Mouse (Mus musculus) retina, adult 2 months (tissue): Measurements from ENCODE around the gene Rab11fip3.
"Not testable (repeated sequence)": the region's sequence is repeated elsewhere in the genome, so short reads cannot be mapped to it uniquely, and the experiment has no call there.

Experiments
- DNase-seq: peaks from one replicate; pipeline ENCODE4 v3.0.0-alpha.2; 2012; ENCODE audit warnings: low read depth, low spot score

The Rab11fip3 gene

DNA sequence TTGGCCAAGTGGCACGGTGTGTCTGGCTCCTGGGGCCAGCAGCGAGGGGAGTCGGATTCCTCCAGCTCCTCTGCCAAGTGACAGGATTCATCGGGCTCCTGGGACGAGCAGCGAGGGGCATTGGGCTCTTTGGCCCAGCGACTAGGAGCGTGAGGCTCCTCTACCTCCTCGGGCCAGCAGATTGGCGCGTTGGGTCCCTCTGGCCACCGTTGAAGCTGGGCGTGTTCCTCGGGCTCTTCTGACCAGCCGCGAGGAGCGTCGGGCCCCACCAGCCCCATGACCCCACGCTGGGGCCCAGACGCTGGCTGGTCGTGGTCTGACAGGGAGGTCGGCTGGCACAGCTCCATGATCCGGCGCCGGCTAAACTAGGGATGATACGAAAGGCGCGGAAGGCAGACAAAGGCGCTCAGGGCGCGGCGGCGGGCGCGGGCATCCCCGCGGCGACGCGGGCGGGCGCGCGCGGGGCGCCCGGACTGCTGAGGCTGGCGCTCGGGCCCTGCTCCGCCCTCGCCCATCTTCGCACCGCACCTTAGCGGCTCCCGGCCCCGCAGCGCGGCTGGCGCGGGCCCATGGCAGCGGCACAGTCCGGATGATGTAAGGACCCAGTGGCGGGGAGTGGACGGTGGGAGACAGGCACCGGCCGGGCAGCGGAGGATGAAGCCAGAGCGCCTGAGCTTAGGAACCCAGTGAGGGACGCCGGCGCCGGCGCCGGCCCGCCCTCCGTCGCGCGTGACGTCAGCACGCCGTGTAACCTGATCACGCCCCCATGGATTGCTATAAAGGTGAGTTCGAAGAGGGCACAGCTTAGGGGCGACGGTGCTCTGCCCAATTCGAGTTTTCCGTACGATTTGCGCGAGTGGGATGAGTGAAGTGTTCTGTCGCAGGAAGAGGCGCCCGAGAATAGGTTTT, at the start of gene Rab11fip3:
Gene Rab11fip3 (minus strand): TSS at position 725 of the 909 bp plus-strand sequence.
- DNase-seq = peak; percentile 87

DNA sequence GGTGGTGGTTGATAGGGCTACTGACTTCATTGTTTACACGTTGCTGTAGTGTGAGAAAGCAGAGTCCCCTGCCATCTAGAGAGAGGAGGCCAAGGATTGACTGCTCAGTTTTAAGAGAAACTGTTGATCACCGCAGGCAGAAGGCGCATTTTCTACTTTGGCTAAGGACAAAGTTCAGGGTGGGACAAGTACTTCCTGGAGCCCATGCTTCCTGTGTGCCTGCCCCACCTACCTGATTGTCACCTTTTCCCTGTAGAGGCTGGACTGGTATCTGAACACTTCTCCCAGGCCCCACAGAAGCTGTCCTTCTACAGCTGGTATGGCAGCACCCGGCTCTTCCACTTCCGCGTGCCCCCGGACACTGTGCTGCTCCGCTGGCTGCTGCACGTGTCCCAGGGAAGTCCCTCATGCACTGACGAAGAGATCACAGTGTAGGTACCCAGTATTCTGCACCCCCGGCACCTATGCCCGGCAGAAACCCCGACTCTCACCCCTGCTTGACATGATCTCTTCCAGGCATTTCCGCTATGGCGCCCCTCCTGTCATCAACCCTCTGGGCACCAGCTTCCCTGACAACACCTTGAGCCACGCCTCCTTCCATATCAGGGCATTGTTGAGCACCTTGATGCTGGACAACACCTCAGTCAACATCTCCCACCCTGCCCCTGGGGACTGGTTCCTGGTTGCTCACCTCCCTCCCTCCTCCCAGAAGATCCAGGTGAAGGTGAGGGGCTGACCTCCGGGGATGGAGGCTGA, 47.3 kb upstream of the Rab11fip3 start:
- DNase-seq = no peak

DNA sequence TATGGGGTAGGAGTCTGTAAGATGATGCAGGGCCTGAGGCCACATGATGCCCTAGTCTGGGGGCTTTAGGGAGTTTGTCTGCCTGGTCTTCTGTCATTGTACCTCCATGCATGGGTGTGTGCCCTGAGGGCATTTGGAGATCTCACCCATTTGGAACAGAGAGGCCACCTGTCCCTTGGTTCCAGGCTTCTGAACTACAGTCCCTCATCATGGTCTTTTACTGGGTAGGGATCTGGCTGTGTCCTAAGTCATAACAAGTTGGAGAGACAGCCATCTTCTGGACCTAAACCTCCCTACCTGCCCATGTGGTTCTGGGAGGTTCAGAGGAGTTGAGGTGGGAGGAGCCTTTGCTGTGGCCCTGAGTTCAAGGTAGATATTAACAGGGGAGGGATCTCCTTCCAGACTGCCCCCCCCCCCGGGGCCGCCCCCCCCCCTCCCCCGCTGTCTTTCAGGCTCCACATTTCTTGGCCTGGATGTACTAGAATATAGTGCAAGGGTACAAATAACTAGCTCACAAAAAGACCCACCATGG, 46.7 kb upstream of the Rab11fip3 start:
- no peak for DNase-seq

DNA sequence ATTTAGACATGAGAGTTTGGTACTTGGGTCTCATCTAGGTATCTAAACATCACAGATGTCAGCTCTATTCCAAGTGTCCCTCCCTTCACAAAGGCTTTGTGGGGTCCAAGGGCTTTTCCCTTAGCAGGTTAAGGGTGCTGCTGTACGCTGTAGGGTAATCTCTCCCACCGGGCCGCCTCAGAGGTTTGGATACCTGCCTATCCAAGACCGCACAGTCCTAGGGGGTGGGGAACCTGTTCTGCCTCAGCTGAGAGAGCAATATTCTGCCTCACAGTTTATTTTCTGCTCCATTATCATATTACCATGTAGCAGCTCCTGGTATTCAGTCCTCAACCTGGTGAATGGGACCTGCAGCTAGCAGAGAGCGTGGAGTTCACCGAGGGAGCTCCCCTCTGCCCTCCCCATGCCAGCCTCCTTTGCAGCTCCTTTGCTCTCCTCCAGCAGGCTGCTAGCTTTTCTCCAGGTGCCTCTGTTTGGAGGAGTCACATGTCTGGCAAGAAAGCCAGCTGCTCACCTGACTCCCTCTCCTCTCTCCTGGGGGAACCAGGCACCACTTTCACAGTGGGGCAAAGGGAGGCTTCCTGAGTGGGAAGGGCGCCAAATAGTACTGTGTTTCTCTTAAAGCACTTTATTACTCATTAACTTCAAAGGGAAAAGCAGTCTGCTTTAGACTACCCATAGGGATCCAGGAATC, 46.0 kb upstream of the Rab11fip3 start:
- DNase-seq = no peak

DNA sequence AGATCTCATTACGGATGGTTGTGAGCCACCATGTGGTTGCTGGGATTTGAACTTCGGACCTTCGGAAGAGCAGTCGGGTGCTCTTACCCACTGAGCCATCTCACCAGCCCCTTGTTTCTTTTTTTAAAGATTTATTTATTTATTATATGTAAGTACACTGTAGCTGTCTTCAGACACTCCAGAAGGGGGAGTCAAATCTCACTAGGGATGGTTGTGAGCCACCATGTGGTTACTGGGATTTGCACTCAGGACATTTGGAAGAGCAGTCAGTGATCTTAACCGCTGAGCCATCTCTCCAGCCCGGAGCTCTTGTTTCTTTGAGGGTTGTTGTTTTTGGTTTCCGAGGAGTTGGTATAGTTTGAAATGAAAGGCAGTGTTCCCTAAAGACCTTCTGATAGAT, 45.1 kb upstream of the Rab11fip3 start:
- not testable (repeated sequence) for DNase-seq

DNA sequence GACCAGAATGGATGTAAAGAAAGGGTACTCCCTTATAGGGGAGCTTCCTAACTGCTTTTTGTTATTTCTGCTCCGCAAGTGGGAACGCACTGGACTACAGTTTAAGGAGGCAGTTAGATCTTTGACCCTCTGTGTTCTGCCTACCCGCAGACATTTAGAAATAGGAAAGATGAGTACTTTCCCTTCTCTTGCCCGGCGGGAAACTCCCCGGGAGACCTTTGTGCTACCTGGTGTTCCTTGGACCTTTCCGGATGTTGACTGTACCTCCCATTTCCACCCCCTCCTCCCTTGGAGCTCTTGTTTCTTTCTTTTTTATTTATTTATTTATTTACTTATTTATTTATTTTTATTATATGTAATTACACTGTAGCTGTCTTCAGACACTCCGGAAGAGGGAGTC, 44.7 kb upstream of the Rab11fip3 start:
- DNase-seq = no peak

DNA sequence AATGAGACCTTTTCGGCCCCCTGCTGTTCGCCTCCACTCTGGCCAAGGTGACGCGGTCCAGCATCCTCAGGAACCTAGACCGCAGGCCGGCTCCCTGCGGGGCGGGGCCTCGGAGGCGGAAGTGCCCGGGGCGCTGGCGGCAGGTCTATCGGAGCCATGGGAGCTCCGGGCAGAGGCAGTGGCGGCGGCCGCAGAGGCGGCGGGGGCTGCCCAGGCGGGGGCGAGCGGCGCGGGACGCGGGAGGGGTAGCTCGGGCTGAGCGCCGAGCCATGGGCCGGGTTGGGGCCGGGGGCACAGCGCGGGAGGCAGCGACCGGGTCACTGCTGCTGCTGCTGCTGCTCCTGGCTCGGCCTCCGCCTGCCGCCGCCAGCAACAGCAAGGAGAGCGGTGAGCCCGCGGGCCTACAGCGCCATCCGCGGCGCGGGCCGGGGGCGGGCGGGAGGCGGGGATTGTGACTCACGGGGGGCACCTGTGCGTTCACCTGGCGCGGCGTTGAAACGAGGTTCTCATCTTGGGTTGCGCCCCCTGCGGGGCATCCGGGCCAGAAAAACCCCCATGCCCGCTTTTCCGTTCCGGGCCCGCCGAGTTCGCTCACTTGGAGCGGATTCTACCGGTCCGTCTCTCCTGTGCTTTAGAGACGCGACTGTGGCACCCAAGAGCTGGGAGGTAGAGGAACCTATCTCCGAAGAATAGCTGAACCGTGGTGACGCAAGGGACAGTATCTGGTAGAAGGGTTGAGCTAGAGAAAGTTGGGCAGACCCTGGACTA, 44.0 kb upstream of the Rab11fip3 start, which contains the start of gene Tmem8:
Gene Tmem8 (plus strand): TSS at position 119 of the 768 bp plus-strand sequence.
- DNase-seq = no peak

DNA sequence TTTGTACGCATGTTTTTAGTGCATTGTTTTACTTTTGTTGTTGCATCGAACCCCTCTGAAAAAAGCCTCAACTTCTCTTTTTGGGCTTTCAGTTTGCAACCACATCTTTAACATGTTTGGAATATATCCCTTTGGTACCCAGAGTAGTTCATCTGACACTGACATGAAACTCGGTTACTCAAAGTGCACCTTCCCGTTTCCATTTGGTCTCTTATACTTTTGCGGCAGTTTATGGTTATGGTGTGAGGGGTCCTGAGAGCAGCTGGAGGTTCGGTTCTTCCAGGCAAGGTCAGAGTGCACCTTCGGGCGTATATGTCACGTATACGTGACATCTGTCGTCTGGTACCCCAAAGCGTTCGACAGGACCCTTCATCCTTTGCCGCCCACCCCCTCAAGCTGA, 43.4 kb upstream of the Rab11fip3 start:
- DNase-seq = no peak

DNA sequence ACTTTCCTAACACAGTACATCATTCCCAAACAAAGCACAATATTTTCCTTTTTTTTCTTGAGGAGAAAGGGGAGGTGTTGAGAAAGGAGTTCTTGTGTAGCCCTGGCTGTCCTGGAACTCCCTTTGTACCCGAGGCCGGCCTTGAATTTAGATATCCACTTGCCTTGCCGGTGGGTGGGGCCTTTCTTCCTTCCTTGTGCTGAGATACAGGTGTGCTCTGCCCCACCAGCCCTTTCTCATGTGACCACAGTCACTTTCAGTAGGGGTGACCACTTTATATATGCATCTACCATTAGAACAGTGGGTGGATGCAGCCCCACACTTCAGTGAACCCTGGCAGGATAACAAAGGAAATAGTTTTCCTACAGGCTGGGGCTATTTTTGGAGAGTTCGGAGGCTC, 42.4 kb upstream of the Rab11fip3 start:
- DNase-seq = no peak

DNA sequence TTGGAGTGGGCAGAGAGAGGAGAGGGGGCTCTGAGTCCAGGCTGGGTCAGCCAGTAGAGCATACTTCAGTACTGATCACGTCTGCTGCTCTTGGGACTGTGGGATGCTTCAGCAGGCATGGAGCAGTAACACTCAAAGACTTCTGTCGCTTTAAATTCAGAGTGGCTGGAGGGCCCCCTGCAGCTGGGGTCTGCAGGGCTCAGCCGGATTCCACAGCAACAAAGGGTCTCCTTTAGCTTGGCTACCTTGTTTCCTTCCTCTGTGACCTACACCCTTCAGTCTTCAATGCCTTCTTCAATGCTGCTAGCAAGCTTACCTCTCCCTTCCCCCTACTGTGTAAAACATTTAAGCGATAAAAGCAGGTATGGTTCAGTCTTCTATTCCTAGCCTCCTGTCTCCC, 41.7 kb upstream of the Rab11fip3 start:
- no peak for DNase-seq

DNA sequence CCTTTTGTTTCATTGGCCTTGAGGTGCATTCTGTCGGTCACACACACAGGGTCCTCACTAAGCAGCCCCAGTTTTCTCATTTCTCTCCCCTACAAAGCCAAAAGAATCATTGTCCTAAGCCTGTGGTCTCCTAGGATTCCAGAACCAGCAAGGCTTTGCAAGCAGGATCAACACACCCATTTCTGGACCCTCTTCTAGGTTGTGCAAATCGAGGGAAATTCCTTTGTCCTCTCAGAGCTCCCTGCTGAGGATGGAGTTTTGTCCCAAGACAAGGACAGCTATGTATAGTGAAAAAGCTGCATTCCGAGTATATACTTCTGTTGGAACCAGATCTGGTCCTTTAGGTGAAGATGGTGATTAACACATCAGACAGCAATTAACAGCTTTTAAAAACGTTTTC, 40.8 kb upstream of the Rab11fip3 start:
- no peak for DNase-seq

DNA sequence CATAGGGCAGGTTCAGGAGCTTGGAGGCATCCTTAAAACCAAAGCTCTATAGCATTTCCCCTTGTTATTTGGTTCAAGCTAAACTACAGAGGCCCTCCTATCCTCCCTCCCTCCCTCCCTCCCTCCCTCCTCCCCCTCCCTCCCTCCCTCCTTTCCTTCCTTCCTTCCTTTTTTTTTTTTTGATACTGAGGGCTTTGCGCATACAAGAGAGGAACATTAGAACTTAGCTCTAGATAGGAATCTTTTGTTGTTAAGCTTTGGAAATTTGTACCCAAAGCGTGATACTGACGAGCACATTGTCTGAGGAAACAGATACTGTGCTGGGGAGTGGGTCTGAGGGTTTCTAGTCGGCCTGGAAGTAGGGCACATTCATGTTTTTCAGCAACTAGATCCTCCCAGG, 36.3 kb upstream of the Rab11fip3 start:
- DNase-seq = no peak

DNA sequence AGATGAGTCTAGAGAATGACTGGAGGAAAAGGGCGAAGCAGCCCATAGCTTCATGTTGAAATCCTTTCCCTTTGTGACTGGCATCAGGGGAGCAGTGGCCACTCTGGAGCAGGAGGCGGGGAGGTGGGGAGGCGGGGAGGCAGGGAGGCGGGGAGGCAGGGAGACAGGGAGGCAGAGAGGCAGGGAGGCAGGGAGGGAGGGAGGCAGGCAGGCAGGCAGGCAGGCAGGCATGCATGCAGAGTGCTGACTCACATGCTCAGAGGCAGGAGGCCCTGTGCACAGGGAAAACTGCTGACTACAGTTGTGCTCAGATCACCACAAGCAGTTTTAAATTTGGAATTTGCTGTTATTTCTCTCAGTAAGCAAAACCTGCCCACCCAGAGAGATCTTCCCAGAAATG, 32.1 kb upstream of the Rab11fip3 start:
- DNase-seq = no peak

DNA sequence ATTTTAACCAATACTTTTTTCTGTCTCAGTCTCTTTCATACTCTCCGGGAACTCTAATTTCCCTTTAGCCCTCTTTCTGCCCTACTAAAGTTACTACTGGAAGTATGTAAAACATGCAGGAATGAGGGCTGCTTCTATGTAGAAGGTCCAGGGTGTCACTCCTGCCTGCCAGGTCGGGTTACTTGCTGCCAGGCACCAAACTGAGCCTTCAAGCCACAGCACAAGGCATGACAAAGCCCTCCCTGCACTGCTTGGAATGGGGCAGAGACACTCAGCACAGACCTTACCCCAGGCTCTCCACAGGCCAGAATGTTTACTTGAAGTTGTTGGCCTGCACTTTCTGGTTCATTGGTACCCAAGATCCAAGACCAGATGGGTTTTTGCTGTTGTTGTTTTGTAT, 30.8 kb upstream of the Rab11fip3 start:
- DNase-seq = no peak

DNA sequence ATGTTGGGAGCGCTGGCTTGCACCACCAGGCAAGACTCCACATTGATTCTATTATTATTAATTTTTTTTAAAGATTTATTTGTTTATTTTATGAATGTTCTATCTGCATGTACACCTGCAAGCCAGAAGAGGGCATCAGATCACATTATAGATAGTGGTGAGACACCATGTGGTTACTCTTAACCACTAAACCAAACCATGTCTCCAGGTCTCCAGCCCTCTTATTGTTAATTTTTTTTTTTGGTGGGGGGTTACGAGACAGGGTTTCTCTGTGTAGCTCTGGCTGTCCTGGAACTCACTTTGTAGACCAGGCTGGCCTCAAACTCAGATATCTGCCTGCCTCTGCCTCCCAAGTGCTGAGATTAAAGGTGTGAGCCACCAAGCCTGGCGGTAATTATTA, 30.0 kb upstream of the Rab11fip3 start:
- DNase-seq = not testable (repeated sequence)

DNA sequence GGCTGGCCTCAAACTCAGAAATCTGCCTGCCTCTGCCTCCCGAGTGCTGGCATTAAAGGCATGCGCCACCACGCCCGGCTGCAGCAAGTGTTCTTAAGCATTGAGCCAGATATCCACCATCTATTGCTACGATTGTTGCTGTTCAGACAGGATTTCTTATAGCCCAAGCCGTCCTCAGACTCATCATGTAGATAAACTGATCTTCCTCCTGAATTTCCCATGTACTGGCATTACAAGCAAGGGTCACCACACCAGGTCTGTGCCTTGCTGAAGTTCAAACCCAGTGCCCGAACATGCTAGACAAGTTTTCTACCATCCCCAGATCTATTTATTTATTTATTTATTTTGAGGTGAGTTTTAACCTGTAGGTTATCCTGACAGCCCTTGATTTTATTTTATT, 29.1 kb upstream of the Rab11fip3 start:
- DNase-seq = no peak

DNA sequence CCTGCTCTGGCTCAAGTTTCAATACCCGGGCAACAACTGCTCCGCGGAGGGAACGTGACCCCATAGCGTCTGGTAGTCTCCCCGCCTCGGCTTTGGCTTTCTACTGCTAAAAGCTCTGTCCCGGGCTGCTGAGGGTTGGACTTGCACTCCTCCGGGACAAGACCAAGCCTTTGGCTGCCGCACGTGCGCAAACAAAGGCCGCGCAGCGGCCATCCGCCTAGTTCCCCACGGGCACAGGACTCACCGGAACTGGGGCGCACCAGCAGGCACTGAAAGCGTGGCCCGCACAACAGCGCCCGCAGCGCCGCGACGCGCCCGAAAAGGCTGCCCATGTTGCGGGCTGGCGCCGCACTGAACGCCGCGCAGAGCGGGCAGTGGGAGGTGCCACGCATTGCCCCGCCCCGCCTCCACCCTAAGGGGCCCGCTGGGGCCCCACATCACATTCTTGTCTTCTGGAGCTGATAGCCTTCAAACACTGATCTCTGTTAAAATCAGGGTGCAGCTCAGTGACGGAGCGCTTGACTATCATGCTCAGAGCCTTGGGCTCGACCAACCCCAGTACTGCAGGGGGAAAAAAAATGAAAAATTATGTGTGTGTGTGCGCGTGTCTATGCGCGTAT, 25.9 kb upstream of the Rab11fip3 start, which contains the start of gene Nme4:
Gene Nme4 (minus strand): TSS at position 482 of the 620 bp plus-strand sequence.
- no peak for DNase-seq

DNA sequence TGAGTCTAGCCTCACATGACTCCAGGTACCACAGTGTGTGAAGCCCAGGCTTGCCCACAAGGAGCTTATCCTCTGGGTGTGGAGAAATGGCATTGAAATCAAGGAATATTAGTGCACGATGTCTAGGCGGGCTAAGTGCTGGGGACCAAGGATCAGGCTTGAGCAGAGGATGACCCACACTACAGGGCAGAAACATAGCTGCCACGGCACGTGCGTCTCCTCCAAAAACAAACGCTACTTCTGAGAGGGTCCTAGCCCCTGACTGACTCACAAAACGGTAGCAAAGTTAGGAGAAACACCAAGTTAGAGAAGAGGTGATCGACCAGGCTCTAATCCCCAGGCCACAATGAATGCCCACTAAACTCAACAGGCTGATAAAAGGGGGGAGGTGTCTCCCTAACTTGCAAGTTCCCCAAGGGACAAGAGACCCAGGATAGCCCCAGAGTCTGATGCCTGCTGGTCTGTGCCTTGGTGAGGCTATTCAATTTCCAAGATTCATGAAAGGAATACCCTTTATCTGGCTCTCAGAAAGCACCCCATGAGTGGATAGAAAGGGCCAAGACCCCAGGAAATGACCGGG, 25.3 kb upstream of the Rab11fip3 start:
- no peak for DNase-seq

DNA sequence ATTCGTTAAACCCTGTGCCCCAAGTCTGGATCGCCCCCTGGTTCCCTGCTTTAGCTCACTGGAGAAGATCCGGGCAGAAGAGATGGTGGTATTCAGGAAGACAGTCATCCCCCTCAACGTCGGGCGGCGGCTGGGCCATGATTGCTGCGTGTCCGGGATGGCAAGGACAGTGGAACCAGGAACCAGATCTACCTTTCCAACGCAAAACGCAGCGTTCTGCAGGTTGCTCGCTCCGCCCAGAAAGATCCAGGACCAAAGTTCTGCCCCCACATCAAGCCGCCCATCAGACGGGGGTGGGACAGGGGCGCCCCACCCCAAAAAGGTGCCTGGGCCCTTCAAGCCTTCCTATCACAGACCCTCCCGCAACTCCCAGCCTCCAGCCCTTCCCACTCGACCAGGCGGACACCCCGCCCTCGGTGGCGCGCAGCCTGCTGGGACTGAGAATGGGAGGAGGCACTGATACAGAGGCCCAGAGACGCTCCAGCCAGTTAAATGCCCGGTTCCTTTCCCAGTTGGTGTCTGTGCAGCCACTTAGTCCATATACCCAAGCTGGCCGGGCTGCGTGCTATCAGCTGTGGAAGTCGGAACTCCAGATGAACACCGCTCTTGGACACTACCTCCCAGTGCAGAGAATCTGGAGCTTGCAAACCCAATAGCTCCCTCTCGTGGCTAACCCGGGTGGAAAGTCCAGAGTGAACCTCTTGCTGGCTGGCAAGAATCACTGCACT, 20.7 kb upstream of the Rab11fip3 start, which contains the start of gene Decr2:
Gene Decr2 (minus strand): TSS at position 433 of the 728 bp plus-strand sequence.
- peak; percentile 85 for DNase-seq
